Mouse (Mus musculus): ENCODE data around the gene Herc3. TPM values are rescaled to one million over a fixed set of nuclear protein-coding genes. Genes with fewer than 3 reads are reported as not detected.
"Not testable (repeated sequence)": the region's sequence is repeated elsewhere in the genome, so short reads cannot be mapped to it uniquely, and the experiment has no call there.

Gene Herc3
- total RNA-seq (2017): 5.0 and 12.0 TPM in 2 replicates

DNA sequence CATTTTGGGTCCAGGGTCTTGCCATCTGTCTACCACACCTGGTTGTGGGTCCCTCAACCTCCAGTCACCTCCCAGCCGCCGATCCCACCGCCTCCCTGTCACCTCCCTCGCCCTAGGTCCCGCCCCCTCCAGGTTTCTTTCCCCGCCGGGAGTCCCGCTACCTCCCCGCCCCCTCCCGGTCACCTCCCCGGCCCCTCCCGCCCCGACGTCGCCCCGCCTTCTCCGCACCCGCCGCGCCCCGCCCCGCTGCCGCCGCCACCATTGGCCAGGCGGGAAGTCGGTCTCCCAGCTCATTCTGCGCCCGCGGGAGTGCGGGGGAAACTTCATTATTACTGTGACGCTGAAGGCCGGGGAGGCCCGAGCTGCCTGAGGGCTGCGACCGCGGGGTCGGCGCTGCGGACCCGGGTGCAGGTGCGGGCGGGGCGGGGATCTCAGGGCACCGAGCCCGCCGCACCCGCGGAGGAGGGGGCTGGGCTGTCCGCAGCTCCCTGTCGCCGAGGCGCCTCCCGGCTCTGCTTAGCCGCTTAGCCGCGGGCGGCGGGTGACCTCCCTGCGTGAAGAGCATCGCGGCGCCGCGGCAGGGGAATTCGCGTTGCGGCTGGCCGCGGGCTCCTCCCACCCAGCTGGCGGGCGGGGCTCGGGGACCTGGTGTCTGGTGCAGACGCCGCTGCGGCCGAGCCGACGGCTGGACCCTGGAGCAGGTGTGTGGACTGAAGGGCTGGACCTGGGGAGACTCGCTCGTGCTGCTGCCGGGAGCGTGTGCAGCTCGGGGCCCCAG lies at the start of gene Herc3:
Gene Herc3 (plus strand): TSS at position 234 of the 778 bp plus-strand sequence.
- ATAC-seq (replicated peaks; ENCODE audit: low read depth, poor library complexity, severe bottlenecking): peak; percentile 49

- ATAC-seq (replicated peaks; ENCODE audit: low read depth, poor library complexity, severe bottlenecking): no peak
These were observed 29.9 kb upstream of the Herc3 start for GRCm38 (mm10) chr6:58801394-58801793.

GRCm38 (mm10) chr6:58814381-58814780 lies 16.9 kb upstream of the Herc3 start:
- ATAC-seq (replicated peaks; ENCODE audit: low read depth, poor library complexity, severe bottlenecking): no peak

DNA sequence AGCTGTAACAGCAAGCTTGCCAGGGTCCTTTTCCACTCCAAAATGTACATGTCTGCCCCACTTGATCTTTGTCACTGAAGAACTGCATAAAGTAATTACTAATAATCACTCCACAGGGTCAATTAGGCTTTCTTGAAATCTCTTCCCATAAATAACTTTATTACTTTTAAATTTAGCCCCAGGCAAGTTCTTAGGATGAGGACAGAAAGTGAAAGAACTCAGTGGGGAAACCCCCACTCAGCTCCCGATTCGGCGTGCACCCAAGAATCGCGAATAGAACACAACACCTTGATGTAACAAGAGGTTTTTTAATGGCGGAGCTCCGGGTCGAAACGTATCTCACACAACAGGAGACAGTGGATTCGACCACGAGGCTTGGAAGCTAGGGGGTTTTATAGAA lies 14.2 kb upstream of the Herc3 start:
- ATAC-seq (replicated peaks; ENCODE audit: low read depth, poor library complexity, severe bottlenecking): not testable (repeated sequence)

GRCm38 (mm10) chr6:58825619-58826018 lies 5.6 kb upstream of the Herc3 start:
- ATAC-seq (replicated peaks; ENCODE audit: low read depth, poor library complexity, severe bottlenecking): no peak

DNA sequence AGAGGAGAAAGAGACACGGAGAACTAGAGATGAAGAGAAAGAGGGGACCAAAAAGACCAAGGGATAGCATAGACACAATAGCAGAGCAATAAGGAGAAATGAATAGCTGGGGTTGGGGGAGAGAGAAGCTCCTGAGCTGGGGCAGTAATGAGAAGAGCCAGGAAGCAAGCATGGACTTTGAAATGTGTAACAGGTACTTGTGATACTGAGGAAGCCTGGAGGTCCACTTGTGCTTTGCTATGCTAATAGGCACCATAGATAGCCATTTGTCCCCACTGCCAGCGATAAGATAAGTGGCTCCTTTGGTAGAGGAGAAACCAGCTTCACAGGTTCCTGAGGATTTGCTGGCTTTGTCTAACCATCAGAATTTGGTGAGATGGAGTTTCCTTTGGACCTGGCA lies 5.2 kb upstream of the Herc3 start:
- ATAC-seq (replicated peaks; ENCODE audit: low read depth, poor library complexity, severe bottlenecking): no peak

DNA sequence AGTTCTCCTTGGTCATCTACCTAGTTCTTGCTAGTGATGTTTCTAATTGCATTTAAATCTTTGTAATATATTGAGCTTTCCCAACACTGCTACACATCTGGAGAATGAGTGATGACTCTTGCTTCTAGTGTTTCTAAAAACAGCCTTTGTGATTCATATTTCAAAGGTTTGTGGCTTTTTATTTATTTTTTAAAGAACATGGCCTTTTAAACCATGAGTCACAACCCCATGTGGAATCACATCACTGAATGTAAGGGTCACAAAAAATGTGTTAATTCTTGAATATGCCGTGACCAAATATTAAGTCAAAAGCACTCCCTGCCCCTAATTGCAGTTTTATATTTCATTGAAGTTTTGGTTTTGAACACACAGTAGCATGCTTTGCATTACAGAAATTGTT lies 2.7 kb upstream of the Herc3 start:
- ATAC-seq (replicated peaks; ENCODE audit: low read depth, poor library complexity, severe bottlenecking): no peak

DNA sequence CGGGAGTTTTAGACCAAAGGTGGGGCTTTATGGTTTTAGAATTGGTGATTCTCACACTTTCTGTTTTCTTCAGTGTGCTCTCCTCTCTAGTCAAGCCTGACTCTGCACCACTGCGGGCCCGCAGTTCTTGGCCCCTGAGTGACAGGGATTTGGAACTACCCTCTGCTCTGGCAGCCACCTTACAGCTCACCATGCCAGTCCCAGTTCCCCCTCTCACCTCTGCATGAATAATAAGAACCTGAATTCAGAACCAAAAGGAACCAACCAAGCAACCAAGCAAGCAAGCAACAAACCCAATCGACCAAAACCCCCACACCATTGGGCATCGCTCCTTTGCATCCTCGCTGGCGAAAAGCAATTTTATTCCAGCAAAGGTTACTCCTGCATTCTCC lies 429 bp upstream of the Herc3 start:
- ATAC-seq (replicated peaks; ENCODE audit: low read depth, poor library complexity, severe bottlenecking): no peak

- ATAC-seq (replicated peaks; ENCODE audit: low read depth, poor library complexity, severe bottlenecking): peak; percentile 50
These were observed 1.3 kb downstream of the Herc3 start for GRCm38 (mm10) chr6:58832591-58833018.

- no peak for ATAC-seq (replicated peaks; ENCODE audit: low read depth, poor library complexity, severe bottlenecking)
These were observed 3.2 kb downstream of the Herc3 start for GRCm38 (mm10) chr6:58834470-58834869.

DNA sequence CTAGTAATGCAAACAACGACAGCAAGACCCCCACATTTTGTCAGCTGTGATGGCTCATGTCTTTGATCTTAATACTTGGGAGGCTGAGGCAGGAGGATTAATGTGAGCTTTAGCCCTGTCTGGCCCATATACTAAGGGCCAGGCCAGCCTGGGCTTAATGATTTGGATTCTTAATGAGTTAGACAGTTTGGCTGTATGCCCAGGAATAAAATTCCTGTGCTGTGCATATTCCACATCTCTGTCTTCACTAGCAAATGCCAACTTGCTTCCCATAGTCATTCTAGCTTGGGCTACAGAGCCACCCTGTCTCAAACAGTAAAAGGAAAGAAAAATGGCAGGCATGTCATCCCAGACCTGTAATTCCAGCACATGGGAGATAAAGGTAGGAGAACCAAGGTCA lies 4.3 kb downstream of the Herc3 start:
- ATAC-seq (replicated peaks; ENCODE audit: low read depth, poor library complexity, severe bottlenecking): no peak

DNA sequence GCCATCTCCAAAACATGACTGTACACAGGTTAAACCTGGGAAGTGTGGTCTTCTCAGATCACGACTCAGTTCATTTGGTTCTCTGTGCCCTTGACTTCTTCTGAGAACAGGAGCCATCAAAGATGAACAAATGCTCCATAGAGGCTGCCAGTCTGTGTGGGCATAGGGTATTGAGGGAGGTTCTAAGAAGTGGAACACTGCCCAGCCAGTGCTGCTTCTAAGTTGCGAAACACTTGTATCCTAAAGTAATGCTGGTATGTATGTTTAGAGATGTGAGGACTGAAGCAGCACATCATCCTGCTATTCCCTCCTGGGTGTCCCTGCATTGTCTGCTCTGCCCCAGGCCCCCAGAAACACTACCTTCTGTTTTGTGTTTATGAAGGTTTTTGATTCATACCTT lies 5.2 kb downstream of the Herc3 start:
- no peak for ATAC-seq (replicated peaks; ENCODE audit: low read depth, poor library complexity, severe bottlenecking)

GRCm38 (mm10) chr6:58837917-58838316 lies 6.7 kb downstream of the Herc3 start:
- no peak for ATAC-seq (replicated peaks; ENCODE audit: low read depth, poor library complexity, severe bottlenecking)

DNA sequence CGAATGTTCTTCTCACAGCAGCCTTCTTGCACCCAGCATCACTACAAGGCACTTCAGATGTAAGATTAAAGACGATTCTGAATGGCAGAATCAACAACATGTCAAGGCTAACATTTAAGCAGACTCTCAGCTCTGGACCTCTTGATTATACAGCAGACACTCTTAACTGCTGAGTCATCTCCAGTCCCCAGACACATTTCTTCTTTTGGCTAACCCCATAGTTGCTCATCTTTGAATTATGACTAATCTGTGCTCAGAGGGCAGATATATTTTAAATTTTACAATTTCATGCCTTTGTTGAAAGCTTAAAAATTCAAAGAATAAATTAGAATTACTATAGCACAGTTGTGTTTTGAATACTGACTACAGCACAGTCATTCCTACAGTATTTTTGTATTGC lies 9.9 kb downstream of the Herc3 start:
- ATAC-seq (replicated peaks; ENCODE audit: low read depth, poor library complexity, severe bottlenecking): 0 out of 2 replicates have a peak, but pooled peaks have one; percentile 50

DNA sequence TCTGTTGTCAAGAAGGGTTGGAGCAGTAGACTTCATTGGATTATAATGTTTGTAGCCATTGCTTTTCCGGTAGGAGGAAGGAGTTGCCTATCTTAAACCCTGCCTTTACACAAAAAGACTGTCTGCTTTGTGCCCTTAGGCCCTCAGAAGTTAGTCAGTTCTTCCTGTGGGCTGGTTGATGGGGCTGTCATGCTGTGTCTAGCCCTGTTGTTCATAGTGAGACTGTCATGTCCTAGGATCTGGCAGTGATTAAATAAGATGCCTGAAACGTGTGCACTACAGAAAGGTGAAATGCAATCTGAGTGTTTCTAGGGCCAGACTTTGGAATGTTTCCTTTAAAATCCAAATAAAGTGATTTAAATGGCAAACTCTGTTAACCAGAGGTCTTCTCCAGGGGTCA lies 10.9 kb downstream of the Herc3 start:
- no peak for ATAC-seq (replicated peaks; ENCODE audit: low read depth, poor library complexity, severe bottlenecking)

- no peak for ATAC-seq (replicated peaks; ENCODE audit: low read depth, poor library complexity, severe bottlenecking)
These were observed 12.3 kb downstream of the Herc3 start for GRCm38 (mm10) chr6:58843580-58843979.

DNA sequence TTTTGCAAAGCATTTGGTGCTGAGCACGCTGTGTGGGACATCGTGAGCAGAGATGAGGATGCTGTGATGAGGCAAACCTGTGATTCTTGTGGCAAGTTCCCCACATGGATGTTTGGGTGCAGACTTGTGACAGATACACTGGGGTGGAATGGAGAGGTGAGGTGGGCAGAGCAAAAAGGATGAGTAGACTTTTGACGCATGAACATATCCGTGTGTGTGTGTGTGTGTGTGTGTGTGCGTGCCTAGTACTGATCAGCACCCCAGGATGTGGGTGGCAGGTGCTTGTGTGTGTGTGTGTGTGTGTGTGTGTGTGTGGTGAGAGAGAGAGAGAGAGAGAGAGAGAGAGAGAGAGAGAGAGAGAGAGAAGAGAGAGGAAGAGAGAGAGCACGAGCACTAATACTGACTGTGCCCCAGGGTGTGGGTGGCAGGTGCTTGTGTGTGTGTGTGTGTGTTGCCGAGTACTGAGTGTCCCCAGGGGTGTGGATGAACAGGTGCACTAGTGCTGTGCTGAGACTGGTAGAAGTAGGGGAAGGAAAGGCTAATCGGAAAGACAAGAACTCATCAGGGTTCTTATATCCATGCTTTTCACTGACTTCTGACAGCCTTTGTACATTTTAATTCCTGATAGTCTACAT lies 13.0 kb downstream of the Herc3 start:
- ATAC-seq (replicated peaks; ENCODE audit: low read depth, poor library complexity, severe bottlenecking): no peak

- ATAC-seq (replicated peaks; ENCODE audit: low read depth, poor library complexity, severe bottlenecking): no peak
These were observed 15.8 kb downstream of the Herc3 start for GRCm38 (mm10) chr6:58846850-58847692.

DNA sequence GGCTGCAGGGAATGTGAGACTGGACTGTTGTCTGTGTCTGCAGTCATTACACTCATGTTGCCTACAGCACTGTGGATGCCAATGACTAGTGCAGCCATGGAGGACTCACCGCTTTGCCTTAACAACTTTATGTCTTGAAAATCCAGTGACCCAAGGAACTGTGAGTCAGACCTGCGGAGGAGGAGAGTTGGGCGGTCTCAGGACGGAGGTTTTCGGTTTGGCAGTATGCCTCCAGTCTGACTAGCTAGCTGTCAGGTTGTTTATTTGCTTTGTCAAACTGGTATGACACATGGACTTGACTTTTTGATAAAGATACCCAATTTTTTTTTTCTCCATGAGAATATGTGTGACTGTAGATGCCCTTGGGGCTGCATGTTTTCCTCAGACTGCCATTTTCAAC lies 16.6 kb downstream of the Herc3 start:
- ATAC-seq (replicated peaks; ENCODE audit: low read depth, poor library complexity, severe bottlenecking): no peak

DNA sequence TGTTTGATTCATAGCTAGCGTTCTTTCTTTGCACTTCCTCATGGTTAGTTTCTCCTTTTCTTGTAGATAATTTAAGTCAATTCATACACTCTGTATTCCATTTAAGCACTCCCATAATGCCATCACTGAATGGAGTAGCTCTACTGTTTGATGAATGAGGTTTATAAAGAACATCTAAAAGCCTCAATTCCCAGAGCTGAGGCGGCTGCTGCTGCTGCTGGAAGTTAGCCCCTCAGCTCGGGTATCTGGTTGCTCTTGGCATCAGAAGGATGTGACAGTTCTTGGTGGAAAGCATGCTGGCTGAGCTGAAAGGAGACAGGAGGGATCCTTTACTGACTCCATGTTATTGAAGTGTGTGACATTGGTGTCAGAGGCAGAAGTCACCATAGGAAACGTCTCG lies 18.1 kb downstream of the Herc3 start:
- ATAC-seq (replicated peaks; ENCODE audit: low read depth, poor library complexity, severe bottlenecking): no peak

Data from common myeloid progenitor, adult 5-6 weeks (primary cell).